Mouse (Mus musculus) frontal cortex, postnatal 14 days (tissue): ENCODE data around the gene Hist1h2an.
"Not testable (repeated sequence)": the region's sequence is repeated elsewhere in the genome, so short reads cannot be mapped to it uniquely, and the experiment has no call there.

Experiments used
- DNase-seq, 2 experiments: peaks; one replicate each; pipeline ENCODE4 v3.0.0; 2022; ENCODE audit warnings: low spot score in 2 of 2

The Hist1h2an gene

GRCm38 (mm10) chr13:21786899-21787629 lies at the start of gene Hist1h2an, which contains the start of gene Hist1h2bp:
TSS of gene Hist1h2an (minus strand) at chr13:21787218.
TSS of gene Hist1h2bp (plus strand) at chr13:21787461.
- DNase-seq = peak; percentile 82 to 90

GRCm38 (mm10) chr13:21833461-21833860 lies 46.4 kb upstream of the Hist1h2an start, which contains the start of the genes Hist1h2ap and Hist1h2br:
TSS of gene Hist1h2ap (minus strand) at chr13:21833507.
TSS of gene Hist1h2br (plus strand) at chr13:21833743.
- not testable (repeated sequence) for DNase-seq

- DNase-seq = peak; percentile 13 to 20
Measured at GRCm38 (mm10) chr13:21831418-21832394, 44.7 kb upstream of the Hist1h2an start, which contains the start of gene Hist1h4n. TSS of gene Hist1h4n (minus strand) at chr13:21832196.

DNA sequence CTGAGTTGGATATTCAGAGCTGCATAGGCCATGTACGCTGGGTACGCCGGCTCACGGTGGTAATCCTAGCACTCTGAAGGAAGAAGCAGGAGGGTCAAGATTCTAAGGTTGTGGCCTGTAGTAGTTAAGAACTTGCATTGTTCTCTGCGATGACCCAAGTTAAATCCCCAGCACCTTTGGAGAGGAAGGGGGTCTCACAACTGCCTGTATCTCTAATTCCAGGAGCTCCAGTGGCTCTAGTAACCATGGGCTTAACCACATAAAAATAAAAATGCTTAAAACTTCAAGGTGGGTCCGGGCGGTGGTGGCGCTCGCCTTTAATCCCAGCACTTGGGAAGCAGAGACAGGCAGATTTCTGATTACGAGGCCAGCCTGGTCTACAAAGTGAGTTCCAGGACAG lies 43.3 kb upstream of the Hist1h2an start:
- no peak for DNase-seq

DNA sequence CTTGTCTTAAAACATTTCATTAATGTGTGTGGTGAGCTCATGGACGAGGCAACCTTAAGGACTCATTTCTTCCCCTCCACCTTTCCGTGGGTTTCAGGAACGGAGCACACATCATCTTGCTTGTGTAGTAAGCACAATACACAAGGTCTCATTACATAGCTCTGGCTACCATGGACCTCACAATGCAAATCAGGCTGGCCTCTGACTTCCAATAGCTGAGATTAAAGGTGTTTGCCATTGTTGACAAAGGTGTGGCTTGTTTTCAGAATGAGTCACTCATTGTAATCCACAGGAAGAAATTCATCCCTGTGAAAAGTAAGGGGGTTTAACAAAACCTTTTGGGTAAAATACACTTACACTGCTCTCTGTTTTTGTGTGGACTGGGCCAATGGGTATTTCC lies 41.5 kb upstream of the Hist1h2an start:
- DNase-seq = no peak

DNA sequence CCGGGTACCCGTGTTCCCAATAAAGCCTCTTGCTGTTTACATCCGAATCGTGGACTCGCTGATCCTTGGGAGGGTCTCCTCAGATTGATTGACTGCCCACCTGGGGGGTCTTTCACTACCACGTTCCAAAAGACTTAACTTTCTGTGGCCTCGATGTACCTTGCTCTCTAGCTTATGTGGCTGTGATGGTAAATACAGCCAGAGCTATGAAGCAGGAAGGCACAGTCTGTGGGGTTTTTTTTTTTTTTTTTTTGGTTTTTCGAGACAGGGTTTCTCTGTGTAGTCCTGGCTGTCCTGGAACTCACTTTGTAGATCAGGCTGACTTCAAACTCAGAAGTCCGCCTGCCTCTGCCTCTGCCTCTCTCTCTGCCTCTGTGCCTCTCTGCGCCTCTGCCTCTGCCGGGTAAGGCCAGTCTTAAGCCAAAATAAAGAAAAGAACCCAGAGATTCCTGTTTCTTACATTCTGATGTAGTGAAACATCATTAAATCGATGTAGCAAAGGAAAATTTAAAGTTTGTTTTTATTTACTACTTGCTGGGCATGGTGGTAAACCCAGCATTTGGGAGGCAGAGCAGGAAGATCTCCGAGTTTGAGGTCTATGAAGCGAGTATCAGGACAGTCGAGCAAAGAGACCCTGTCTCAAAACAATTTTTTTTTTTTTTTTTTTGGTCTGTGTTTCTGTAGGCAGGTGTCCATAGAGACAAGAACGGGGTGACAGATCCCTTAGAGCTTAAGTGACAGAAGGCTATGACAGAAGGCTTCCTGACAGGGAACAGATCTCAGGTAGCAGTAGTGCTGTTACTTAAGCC lies 33.3 kb upstream of the Hist1h2an start:
- not testable (repeated sequence) for DNase-seq

- DNase-seq = not testable (repeated sequence)
Measured at GRCm38 (mm10) chr13:21812092-21812491, 25.1 kb upstream of the Hist1h2an start.

- DNase-seq = peak; percentile 30 to 32
Measured at GRCm38 (mm10) chr13:21811539-21811938, 24.5 kb upstream of the Hist1h2an start, which contains the start of gene Hist1h4m. TSS of gene Hist1h4m (plus strand) at chr13:21811746.

- DNase-seq = not testable (repeated sequence)
Measured at GRCm38 (mm10) chr13:21811074-21811473, 24.1 kb upstream of the Hist1h2an start.

GRCm38 (mm10) chr13:21810073-21810472 lies 23.1 kb upstream of the Hist1h2an start, which contains the start of the genes Hist1h2bq and Hist1h2ao:
TSS of gene Hist1h2bq (minus strand) at chr13:21810197.
TSS of gene Hist1h2ao (plus strand) at chr13:21810465.
- DNase-seq = not testable (repeated sequence)

DNA sequence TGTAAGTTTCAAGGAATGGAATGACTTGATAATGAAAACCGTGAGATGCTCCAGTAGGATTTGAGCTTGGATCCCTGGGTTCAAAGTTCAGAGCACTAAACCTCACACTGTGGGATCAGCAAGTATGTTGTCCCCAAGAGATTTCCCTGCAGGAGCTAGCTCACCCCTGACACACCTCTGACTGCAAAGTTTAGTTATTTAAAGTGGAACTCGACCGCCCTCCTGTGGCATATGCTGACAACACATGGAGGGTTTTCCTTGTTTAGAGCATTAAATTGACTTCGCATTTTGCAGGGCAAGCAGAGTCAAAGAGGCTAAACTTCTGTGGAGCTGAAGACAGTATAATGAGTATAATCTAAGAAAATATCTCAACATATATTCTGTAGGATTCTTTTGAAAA lies 16.0 kb upstream of the Hist1h2an start:
- DNase-seq = not testable (repeated sequence)

GRCm38 (mm10) chr13:21797163-21797562 lies 10.1 kb upstream of the Hist1h2an start:
- not testable (repeated sequence) for DNase-seq

DNA sequence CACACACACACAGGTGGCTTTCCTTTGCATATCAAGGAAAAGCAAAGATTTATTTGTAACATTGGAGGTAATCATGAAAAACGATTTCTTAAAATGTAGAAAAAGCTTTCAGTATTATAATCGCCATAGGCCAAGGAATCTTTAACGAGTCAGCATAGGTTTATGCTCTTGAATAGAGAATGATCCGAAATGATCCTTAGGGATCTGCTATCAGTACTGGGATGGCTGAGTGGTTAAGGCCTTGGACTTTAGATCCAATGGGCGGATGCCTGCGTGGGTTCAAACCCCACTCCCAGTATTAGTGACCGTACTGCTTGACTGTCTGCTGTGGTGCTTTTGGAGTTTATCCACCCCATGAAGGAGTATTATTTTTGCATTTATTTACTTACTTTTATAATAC lies 8.6 kb upstream of the Hist1h2an start:
- DNase-seq = no peak

GRCm38 (mm10) chr13:21790601-21791283 lies 3.7 kb upstream of the Hist1h2an start:
- no peak for DNase-seq

- DNase-seq = no peak
Measured at GRCm38 (mm10) chr13:21789925-21790324, 2.9 kb upstream of the Hist1h2an start.

DNA sequence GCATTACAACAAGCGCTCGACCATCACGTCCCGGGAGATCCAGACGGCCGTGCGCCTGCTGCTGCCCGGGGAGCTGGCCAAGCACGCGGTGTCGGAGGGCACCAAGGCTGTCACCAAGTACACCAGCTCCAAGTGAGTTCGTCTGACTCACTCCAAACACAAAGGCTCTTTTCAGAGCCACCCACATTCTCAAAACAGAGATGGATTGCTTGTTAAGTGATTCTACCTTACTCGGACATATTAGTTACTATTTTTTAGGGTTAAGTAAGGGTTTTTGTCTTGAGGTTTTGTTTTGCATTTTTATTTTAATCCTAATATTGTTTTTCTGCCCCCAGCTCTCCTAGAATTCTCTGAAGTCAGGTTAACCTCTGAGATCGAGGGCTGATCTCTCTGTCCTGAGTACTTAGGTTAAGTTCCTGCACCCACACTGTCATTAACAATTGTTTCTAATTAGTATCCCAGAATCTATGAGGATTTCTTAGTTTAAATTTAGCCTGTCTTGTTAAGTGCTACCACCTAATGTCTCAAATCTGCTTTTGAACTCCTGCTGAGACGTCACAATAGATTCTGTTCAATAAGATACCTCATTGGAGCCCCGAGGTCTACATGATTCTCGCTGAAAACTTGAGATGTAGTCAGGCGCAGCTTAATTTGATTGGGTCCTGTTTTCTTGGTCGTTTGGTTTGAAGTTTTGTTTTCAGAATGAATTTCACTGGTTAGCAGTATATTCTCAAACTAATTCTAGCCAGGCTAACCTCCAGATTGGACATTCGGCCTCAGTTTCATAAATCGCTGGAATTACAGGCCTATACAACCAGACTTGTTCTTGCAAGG lies 959 bp upstream of the Hist1h2an start:
- no peak for DNase-seq

- no peak for DNase-seq
Measured at GRCm38 (mm10) chr13:21786189-21786898, 674 bp downstream of the Hist1h2an start.

GRCm38 (mm10) chr13:21784311-21784710 lies 2.7 kb downstream of the Hist1h2an start:
- DNase-seq = no peak

GRCm38 (mm10) chr13:21783734-21784161 lies 3.3 kb downstream of the Hist1h2an start:
- no peak for DNase-seq
